Mouse (Mus musculus) B cell, adult (primary cell): ENCODE measurements around the gene Mad2l2. TPM values are rescaled to one million over a fixed set of nuclear protein-coding genes. Genes with fewer than 3 reads are reported as not detected.

Experiments
- total RNA-seq: library from RNA; stranded (reverse); gene quantifications from 4 replicates; pipeline ENCODE4 v1.2.4, GENCODE M21; 2023; ENCODE audit not compliant: inconsistent age

Mad2l2 gene
- 21.2 to 32.6 TPM (median 27.7 TPM) in 4 replicates for total RNA-seq

GRCm38 (mm10) chr4:148130133-148130532 is at the start of gene Mad2l2:
Gene Mad2l2, plus strand, starts transcription at chr4:148130384.

GRCm38 (mm10) chr4:148087907-148088527 is 42.2 kb upstream of the Mad2l2 start, which contains the start of gene Agtrap:
Gene Agtrap, minus strand, starts transcription at chr4:148088031.

GRCm38 (mm10) chr4:148130561-148131413 is 603 bp downstream of the Mad2l2 start, which contains the start of gene Draxin:
Gene Draxin, minus strand, starts transcription at chr4:148130698.

GRCm38 (mm10) chr4:148151267-148152168 is 21.3 kb downstream of the Mad2l2 start, which contains the start of gene Fbxo6:
Gene Fbxo6, minus strand, starts transcription at chr4:148152140.

GRCm38 (mm10) chr4:148160436-148161390 is 30.5 kb downstream of the Mad2l2 start, which contains the start of the genes Fbxo44 and Fbxo2:
Gene Fbxo44, minus strand, starts transcription at chr4:148160482.
Gene Fbxo2, plus strand, starts transcription at chr4:148160621.

Other genes with a start within 250 kb of the Mad2l2 start
- 46.9 to 54.1 TPM (median 49.2 TPM) in 4 replicates for gene Mfn2, start 225.7 kb upstream of the Mad2l2 start, total RNA-seq
- gene Plod1, start 193.6 kb upstream of the Mad2l2 start, total RNA-seq: 5.7 to 8.3 TPM (median 6.9 TPM) in 4 replicates
- 62.9 to 69.5 TPM (median 66.9 TPM) in 4 replicates for gene 2510039O18Rik, start 189.5 kb upstream of the Mad2l2 start, total RNA-seq
- not detected in 4 replicates for gene Nppb, start 144.6 kb upstream of the Mad2l2 start, total RNA-seq
- not detected in 4 replicates for gene Nppa, start 129.7 kb upstream of the Mad2l2 start, total RNA-seq
- 37.7 to 48.9 TPM (median 41.3 TPM) in 4 replicates for gene Clcn6, start 91.6 kb upstream of the Mad2l2 start, total RNA-seq
- 14.1 to 18.0 TPM (median 15.4 TPM) in 4 replicates for gene Mthfr, start 91.3 kb upstream of the Mad2l2 start, total RNA-seq
- gene Agtrap, start 42.4 kb upstream of the Mad2l2 start, total RNA-seq: 10.7 to 19.8 TPM (median 15.4 TPM) in 4 replicates
- gene Draxin, start 314 bp downstream of the Mad2l2 start, total RNA-seq: not detected in 4 replicates
- 14.8 to 17.0 TPM (median 15.4 TPM) in 4 replicates for gene Fbxo6, start 21.8 kb downstream of the Mad2l2 start, total RNA-seq
- 6.9 to 9.2 TPM (median 8.4 TPM) in 4 replicates for gene Fbxo44, start 30.1 kb downstream of the Mad2l2 start, total RNA-seq
- not detected in 4 replicates for gene Fbxo2, start 30.2 kb downstream of the Mad2l2 start, total RNA-seq
- gene Disp3, start 157.6 kb downstream of the Mad2l2 start, total RNA-seq: not detected in 4 replicates